Mouse (Mus musculus) forebrain, embryonic 14.5 days (tissue): Measurements from ENCODE around the gene Stx3. TPM values are rescaled to one million over a fixed set of nuclear protein-coding genes. Genes with fewer than 3 reads are reported as not detected.

Source experiments
- ATAC-seq: fragments of 200-750 bp; cut with Nextera tagmentation; 2 replicates; pipeline ENCODE4 v1.8.0; 2017; ENCODE audit warnings: mild to moderate bottlenecking, moderate library complexity
- DNase-seq: peaks from one replicate; pipeline ENCODE4 v3.0.0-alpha.2; 2015; ENCODE audit warnings: low spot score
- H3K27ac ChIP-seq: fragments of 300-500 bp; sonication (generic); 2 replicates; pipeline ENCODE4 v1.5.1; 2014; ENCODE audit warnings: low read depth, mild to moderate bottlenecking, control low read depth, low read length, moderate library complexity
- H3K27me3 ChIP-seq: fragments of 300-500 bp; sonication (generic); replicated peaks from 2 replicates; pipeline ENCODE4 v1.6.1; 2014; ENCODE audit warnings: low read length, control low read depth, mixed read lengths; ENCODE audit not compliant: control insufficient read depth, insufficient read depth
- H3K36me3 ChIP-seq: fragments of 300-500 bp; sonication (generic); 2 replicates; pipeline ENCODE4 v1.6.1; 2014; ENCODE audit warnings: low read length, control low read depth; ENCODE audit not compliant: control insufficient read depth, insufficient read depth
- H3K4me1 ChIP-seq: fragments of 300-500 bp; sonication (generic); 2 replicates; pipeline ENCODE4 v1.6.1; 2014; ENCODE audit warnings: antibody characterized with exemption, low read length, control low read depth; ENCODE audit not compliant: control insufficient read depth, insufficient read depth
- H3K4me2 ChIP-seq: fragments of 300-500 bp; sonication (generic); 2 replicates; pipeline ENCODE4 v1.6.1; 2014; ENCODE audit warnings: mild to moderate bottlenecking, control low read depth, low read length
- H3K4me3 ChIP-seq: fragments of 300-500 bp; sonication (generic); 2 replicates; pipeline ENCODE4 v1.5.1; 2014; ENCODE audit warnings: low read depth, low read length, control low read depth
- H3K9ac ChIP-seq: fragments of 300-500 bp; sonication (generic); 2 replicates; pipeline ENCODE4 v1.6.1; 2014; ENCODE audit warnings: mild to moderate bottlenecking, low read length, control low read depth, moderate library complexity
- H3K9me3 ChIP-seq: fragments of 300-500 bp; sonication (generic); replicated peaks from 2 replicates; pipeline ENCODE4 v1.6.1; 2016; ENCODE audit warnings: low read length, control low read depth, mixed read lengths; ENCODE audit not compliant: control insufficient read depth
- WGBS: fragments of 180-500 bp; shearing (Covaris S2); extraction: QIAGEN DNeasy Blood & Tissue Kit; methylation state at CpG from one replicate; pipeline ENCODE4 v1.1.7; 2014; 5-methylcytosine and 5-hydroxymethylcytosine counted together
- polyA plus RNA-seq: library from polyadenylated mRNA; unstranded; fragments of >200 nt; fragmentation: Nextera tagmentation; extraction: Ambion mirVana; gene quantifications from 2 replicates; pipeline ENCODE4 v1.2.1, GENCODE M21; 2014

The Stx3 gene
- polyA plus RNA-seq, 1 experiment from 2014 or later, result 11.8 TPM

DNA sequence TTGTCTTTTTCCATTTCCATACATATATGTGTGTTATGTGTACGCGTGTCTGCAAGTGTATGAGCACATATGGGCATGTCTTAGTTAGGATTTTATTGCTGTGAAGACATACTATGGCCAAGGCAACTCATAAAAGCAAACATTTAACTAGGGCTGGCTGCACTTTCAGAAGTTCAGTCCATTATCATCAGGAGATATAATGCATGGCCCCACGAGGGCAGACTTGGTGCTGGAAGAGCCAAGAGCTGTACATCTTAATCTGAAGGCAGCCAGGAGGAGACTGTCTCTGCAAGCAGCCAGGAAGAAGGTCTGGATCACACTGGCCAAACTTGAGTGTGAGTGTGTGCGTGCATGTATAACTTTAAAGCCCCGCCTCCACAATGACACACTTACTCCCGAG is 24.8 kb downstream of the Stx3 start:
- no peak overlapping the region for H3K4me3 ChIP-seq
- no peaks in the 10 kb centered on the region for H3K36me3 ChIP-seq
- no peaks in the 10 kb centered on the region for H3K27me3 ChIP-seq
- no peaks in the 10 kb centered on the region for H3K9me3 ChIP-seq
- no peaks in the 10 kb centered on the region for H3K4me1 ChIP-seq
- ATAC-seq (no peak), DNase-seq (no peak)
- H3K27ac ChIP-seq, result no peak overlapping the region
- no peak overlapping the region for H3K4me2 ChIP-seq
- WGBS, result 82% methylated on average over 6 of the region's 6 CpGs
- no peak overlapping the region for H3K9ac ChIP-seq

DNA sequence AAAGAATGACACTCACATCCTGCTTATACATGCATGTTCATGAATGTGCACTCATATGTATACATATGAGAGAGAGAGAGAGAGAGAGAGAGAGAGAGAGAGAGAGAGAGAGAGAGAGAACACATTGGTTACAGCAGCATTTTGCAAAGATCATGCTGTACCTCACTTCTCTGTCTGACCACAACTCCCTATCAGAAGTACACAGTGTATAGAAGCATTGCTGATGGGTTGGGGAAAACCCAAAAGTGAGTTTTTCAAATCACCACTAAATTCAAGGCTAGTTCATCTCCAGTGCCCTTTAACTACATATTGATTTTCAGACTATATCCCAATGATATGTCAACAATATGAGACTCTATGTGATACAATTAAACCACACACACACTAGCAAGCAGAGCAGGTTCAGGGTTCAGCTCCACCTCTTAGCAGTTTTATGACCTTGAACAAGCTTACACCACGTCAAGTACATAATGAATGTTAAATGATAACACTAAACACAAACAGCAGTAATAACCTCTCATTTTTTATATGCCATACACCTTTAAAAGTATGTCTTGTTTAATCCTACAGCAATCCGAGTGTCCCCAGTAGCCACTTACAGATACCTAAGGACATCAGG is 25.4 kb downstream of the Stx3 start:
- no peaks in the 10 kb centered on the region for H3K4me1 ChIP-seq
- H3K27me3 ChIP-seq, result no peaks in the 10 kb centered on the region
- no peak overlapping the region for H3K4me2 ChIP-seq
- DNase-seq (no peak), ATAC-seq (no peak)
- no peaks in the 10 kb centered on the region for H3K36me3 ChIP-seq
- no peak overlapping the region for H3K4me3 ChIP-seq
- no peaks in the 10 kb centered on the region for H3K9me3 ChIP-seq
- no peak overlapping the region for H3K27ac ChIP-seq
- H3K9ac ChIP-seq, result no peak overlapping the region
- WGBS, result 78% methylated on average over 2 of the region's 2 CpGs

DNA sequence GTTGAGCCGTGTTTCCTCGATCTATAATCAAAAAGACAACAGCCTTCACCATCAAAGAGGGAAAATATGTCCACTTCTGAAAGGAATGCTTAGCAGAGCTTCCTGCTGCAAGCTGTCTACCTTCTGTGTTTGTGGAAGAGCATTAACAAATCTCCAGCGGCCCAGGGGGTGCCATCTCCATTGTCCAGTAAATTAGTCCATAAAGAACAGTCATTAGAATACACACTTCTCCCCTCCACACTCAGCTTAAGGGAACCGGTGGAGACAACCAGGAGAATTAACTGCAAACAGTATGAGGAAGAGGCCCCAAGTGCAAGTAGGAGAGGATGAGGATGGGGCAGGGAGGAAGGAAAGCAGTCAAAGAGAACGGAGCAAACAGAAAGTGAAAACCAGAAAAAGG is 27.4 kb downstream of the Stx3 start:
- no peak overlapping the region for H3K4me3 ChIP-seq
- H3K36me3 ChIP-seq, result no peaks in the 10 kb centered on the region
- no peak for DNase-seq
- no peak overlapping the region for H3K9ac ChIP-seq
- H3K9me3 ChIP-seq, result no peaks in the 10 kb centered on the region
- 64% methylated on average over 5 of the region's 5 CpGs for WGBS
- no peak overlapping the region for H3K27ac ChIP-seq
- ATAC-seq, result no peak
- H3K4me1 ChIP-seq, result no peaks in the 10 kb centered on the region
- H3K4me2 ChIP-seq, result no peak overlapping the region
- no peaks in the 10 kb centered on the region for H3K27me3 ChIP-seq

DNA sequence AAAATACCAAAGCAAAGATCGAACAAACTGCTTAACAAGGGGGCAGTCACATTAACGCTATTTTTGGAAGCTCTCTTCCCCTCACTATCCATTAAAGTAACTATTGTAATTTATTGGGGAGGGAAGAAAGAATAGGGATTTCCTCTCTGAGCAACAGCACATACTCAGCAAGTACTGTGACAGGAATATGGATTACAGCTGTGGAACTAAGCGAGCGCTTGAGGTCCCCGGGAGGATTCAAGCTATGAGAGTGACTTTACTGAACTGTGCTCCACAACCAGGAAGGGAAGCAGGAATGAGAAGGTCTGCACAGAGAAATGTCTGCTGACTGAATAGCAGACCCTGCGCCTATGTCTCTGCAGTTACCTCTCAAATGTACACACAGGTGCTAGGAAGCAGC is 30.3 kb downstream of the Stx3 start:
- no peak overlapping the region for H3K4me2 ChIP-seq
- H3K36me3 ChIP-seq, result no peaks in the 10 kb centered on the region
- H3K9ac ChIP-seq, result no peak overlapping the region
- no peak overlapping the region for H3K4me3 ChIP-seq
- no peak overlapping the region for H3K27ac ChIP-seq
- ATAC-seq (no peak), DNase-seq (no peak)
- H3K9me3 ChIP-seq, result no peaks in the 10 kb centered on the region
- H3K27me3 ChIP-seq, result no peaks in the 10 kb centered on the region
- H3K4me1 ChIP-seq, result no peaks in the 10 kb centered on the region
- WGBS, result 93% methylated on average over 6 of the region's 6 CpGs

DNA sequence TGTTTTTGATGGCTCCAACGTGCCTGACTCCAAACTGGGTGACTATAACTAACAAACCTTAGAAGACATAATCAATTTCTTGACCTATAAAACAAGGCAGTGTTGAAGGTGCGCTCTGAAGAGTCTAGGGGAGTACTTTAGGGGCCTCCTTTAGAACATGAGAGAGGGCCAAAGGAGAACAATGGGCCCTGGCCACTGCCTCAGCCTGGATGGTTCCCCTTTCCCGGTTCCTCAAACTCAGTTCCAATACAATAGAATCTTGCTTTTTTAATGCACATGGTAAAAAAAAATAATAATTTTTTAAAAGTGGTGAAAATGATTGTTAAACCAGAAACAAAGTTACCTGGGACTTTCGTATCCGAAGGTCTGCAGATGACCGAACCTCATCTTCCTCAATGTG is 31.4 kb downstream of the Stx3 start:
- Histone ChIP-seq H3K27me3 (no peaks in the 10 kb centered on the region), H3K36me3 (no peaks in the 10 kb centered on the region), H3K4me2 (no peak overlapping the region), H3K9me3 (no peaks in the 10 kb centered on the region), H3K27ac (no peak overlapping the region), H3K9ac (no peak overlapping the region), H3K4me1 (no peaks in the 10 kb centered on the region), H3K4me3 (no peak overlapping the region)
- 94% methylated on average over 6 of the region's 6 CpGs for WGBS
- ATAC-seq, result no peak
- no peak for DNase-seq

DNA sequence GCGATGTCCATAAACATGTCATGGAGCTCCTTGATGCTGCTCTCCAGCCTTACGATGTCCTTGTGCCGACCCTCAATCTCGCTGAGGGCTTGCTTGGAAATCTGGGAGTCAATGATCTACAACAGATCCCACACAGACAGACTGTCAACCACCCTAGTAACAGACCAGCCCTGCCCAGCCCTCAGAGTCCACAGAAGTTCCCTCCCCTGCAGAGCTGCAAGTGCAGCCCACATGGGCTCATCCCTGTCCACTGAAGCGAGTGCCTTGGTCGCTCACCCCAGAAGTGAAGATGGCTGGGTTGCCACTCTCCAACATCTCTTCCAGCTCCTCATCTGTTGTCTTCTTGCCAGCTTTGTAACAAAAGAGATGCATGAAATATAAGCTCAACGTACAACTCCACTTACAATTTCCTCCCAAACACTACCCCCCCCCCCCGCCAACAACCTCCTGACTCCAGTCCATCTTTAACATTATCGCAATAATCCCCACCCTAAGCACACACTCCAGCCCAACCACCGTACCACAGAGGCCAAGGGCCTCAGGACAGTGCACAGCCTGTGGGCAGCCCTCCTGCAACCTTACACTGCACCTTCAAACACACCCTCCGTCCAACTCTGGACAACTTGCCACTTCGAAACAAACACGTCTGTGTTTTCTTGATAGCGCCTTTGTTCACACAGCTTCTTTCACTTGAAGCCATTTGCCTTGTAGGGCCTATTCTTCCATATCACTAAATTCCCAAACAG is 33.6 kb downstream of the Stx3 start:
- Histone ChIP-seq H3K4me2 (no peak overlapping the region), H3K9ac (no peak overlapping the region), H3K4me3 (no peak overlapping the region), H3K27me3 (no peaks in the 10 kb centered on the region), H3K9me3 (no peaks in the 10 kb centered on the region), H3K27ac (no peak overlapping the region), H3K36me3 (no peaks in the 10 kb centered on the region), H3K4me1 (no peaks in the 10 kb centered on the region)
- DNase-seq, result no peak
- 92% methylated on average over 14 of the region's 14 CpGs for WGBS
- no peak for ATAC-seq

DNA sequence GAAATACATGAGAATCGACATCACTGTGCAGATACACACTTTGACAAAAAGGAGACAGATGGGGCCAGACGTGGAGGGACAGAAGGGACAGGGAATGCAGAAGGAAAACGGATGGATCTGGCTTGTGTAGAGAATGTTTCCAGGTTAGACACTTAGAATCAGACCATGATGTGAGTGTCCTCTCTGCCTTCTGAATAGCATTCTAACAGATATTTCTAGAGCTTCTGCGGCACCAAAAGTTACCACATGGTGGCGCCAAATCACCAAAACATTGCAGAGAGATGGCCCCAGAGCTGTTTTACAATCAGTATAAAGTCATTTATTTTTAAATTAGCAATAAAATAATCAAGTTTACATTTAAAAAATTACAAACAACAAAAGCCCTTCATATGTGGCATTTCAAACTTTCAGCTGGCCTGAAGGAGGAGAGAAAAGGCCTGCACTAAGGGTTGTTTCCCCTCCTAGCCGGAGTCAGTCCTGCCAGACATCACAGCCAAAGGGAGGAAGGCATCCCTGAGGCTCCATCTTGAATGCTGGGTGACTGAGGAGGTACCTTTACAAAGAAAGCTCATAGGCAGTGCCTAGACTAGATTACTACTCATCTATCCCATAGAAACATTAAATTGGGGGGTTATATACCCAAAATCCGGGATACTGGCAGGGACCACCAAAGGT is 41.9 kb downstream of the Stx3 start:
- H3K9me3 ChIP-seq, result no peaks in the 10 kb centered on the region
- no peak overlapping the region for H3K9ac ChIP-seq
- no peak overlapping the region for H3K4me3 ChIP-seq
- H3K36me3 ChIP-seq, result peaks cover 27% of the 10 kb centered on the region
- no peaks in the 10 kb centered on the region for H3K27me3 ChIP-seq
- H3K4me1 ChIP-seq, result no peaks in the 10 kb centered on the region
- no peak overlapping the region for H3K27ac ChIP-seq
- 63% methylated on average over 7 of the region's 7 CpGs for WGBS
- ATAC-seq (peak; percentile 72), DNase-seq (peak; percentile 61)
- no peak overlapping the region for H3K4me2 ChIP-seq

DNA sequence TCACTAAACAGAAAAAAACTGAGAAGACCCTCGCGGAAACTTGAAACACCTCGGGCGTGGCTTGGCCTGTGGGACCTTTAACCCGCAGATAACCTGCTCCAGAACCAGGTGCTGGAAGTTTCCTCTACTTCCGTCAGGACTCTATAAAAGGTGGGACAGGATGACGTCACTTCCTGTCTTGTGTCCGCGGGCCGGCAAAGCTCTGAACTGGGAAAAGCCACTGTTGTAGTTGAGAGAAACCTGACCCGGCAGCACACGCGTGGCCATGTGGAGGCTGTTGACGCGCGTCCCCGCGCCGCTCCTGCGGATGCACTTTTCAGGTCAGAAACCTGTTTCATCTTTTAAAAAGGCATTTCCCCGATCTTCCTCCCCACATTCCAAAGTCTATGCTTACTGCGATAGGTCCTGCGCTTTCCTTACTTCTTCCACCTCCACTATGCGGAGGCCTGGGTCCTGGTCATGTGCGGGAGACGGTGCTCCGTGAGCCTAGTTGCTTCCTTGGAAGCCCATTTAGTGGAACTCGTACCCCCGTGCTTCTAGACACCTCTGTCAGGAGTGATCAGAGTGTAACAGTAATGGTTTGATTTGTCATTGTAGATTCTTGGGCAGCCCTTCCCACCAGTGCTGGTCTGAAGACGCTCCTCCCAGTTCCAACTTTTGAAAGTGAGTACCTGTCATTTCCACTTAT is 48.9 kb downstream of the Stx3 start, which contains the start of gene Mrpl16:
Mrpl16 (plus strand) TSS at position 187 of the 688 bp plus-strand sequence.
- H3K27me3 ChIP-seq, result no peaks in the 10 kb centered on the region
- H3K9ac ChIP-seq, result peak within 1 kb of the TSS; percentile 75
- peak within 1 kb of the TSS; percentile 73 for H3K4me2 ChIP-seq
- DNase-seq, result peak; percentile 93
- H3K9me3 ChIP-seq, result no peaks in the 10 kb centered on the region
- peak; percentile 94 for ATAC-seq
- peaks cover 8% of the 10 kb centered on the region for H3K4me1 ChIP-seq
- WGBS, result under 1% methylated on average over 30 of the region's 30 CpGs
- H3K4me3 ChIP-seq, result peak within 1 kb of the TSS; percentile 57
- peaks cover 27% of the 10 kb centered on the region for H3K36me3 ChIP-seq
- H3K27ac ChIP-seq, result no peak within 1 kb of the TSS
